Mouse (Mus musculus): ENCODE results near the gene Gm128.
A peak's percentile ranks its signal among the peaks of the same experiment; 100 is the strongest.

GRCm38 (mm10) chr3:95263089-95263739 is 21.8 kb upstream of the Gm128 start:
- TF ChIP-seq ZNF384 (IDR thresholded peaks at IDR 0.05; ENCODE audit: low read depth, low read length) (peak; percentile 53), POLR2A (IDR thresholded peaks at IDR 0.05; ENCODE audit: control insufficient read depth in 1 of 2, insufficient read depth in 1 of 2, low read depth in 1 of 2, low read length in 2 of 2, poor library complexity in 1 of 2) (no peak), EP300 (IDR thresholded peaks at IDR 0.05; ENCODE audit: low read depth in 1 of 2, low read length in 2 of 2) (0 out of 4 replicates have a peak, but pooled peaks of 1 of the 2 experiments have one; percentile 25), KAT2A (conservative IDR thresholded peaks at IDR 0.05; ENCODE audit: low read depth, low read length) (no peak), CTCF (IDR thresholded peaks at IDR 0.05 in 2 of 3, conservative IDR thresholded peaks at IDR 0.05 in 1 of 3; ENCODE audit: control insufficient read depth in 1 of 3, insufficient read depth in 1 of 3, low read depth in 2 of 3, low read length in 3 of 3, poor library complexity in 1 of 3, severe bottlenecking in 1 of 3) (peak in 2 of 3 experiments; percentile 97 to 98), POLR2AphosphoS2 (IDR thresholded peaks at IDR 0.05; ENCODE audit: low read length) (no peak), MXI1 (IDR thresholded peaks at IDR 0.05; ENCODE audit: low read depth, low read length) (0 out of 2 replicates have a peak, but pooled peaks have one; percentile 35), GATA1 (IDR thresholded peaks at IDR 0.05; ENCODE audit: low read depth, low read length) (no peak), ZKSCAN1 (IDR thresholded peaks at IDR 0.05; ENCODE audit: low read depth, low read length) (no peak)
